ENCODE assay signal across 21 mouse cellular contexts in the genomic region with DNA sequence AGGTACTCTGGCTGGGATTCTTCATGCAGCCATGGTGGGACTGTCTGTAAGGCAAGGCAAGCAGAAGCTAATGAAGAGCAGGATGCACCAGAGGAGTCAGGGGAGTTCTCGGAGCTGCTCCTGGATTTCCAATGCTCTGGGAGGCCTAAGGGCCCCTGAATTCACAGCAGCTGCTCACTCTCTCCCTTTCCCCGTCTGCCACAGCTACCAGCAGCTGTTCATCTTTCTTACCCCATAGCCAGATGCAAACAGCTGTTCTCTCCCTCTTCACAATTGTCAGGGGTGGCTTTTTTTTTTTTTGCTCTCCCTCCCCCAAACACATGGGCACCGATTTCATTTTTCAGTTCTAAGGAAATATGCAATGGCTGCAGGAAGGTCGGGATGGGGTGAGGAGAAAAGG. TPM values are rescaled to one million over a fixed set of nuclear protein-coding genes. Genes with fewer than 3 reads are reported as not detected.
DNase-seq lines count a peak whose midpoint lies in the region; ATAC-seq lines count a peak whose summit lies in the region.
"Had no signal": no experiment of that assay in that cellular context is flagged by ENCODE, and none has a peak within 500 bp of the region (broad histone marks: within the 10 kb centered on the region; RNA-seq: fewer than 3 reads in every experiment).

No protein-coding gene starts in this region.

- no peaks in the 10 kb centered on the region for H3K27me3 ChIP-seq in embryonic facial prominence, embryonic 14.5 days (replicated peaks; ENCODE audit: control insufficient read depth, insufficient read depth, low read length)
- no peaks in the 10 kb centered on the region for H3K27me3 ChIP-seq in embryonic facial prominence, embryonic 10.5 days (replicated peaks; ENCODE audit: low read depth, poor library complexity, severe bottlenecking)
- H3K27me3 ChIP-seq: CH12.LX; hindbrain, embryonic 13.5 days; megakaryocyte, embryonic 14.5 days; stomach, embryonic 15.5 days had no signal

- peak; percentile 53; the same call in 1 of the 2 replicates for ATAC-seq in embryonic facial prominence, embryonic 14.5 days (ENCODE audit: low read depth)
- ATAC-seq: forebrain, embryonic 16.5 days had no signal

- no peaks in the 10 kb centered on the region for H3K4me1 ChIP-seq in embryonic facial prominence, embryonic 14.5 days (ENCODE audit: control insufficient read depth, insufficient read depth, low read length)
- H3K4me1 ChIP-seq in embryonic facial prominence, embryonic 10.5 days = peaks cover 6% of the 10 kb centered on the region; the same call in 1 of the 2 replicates
- H3K4me1 ChIP-seq: hindbrain, embryonic 13.5 days; megakaryocyte, embryonic 14.5 days; stomach, embryonic 15.5 days had no signal

- DNase-seq in embryonic facial prominence, embryonic 14.5 days (ENCODE audit: low spot score) = peak; percentile 75
- no peak for DNase-seq in embryonic facial prominence, embryonic 10.5 days (ENCODE audit: low spot score)
- DNase-seq in kidney, postnatal 10 days = peak; percentile 58
- no peak for DNase-seq in kidney, adult 8-10 months
- DNase-seq in heart, adult 9 months (ENCODE audit: low spot score in 2 of 2) = peak; percentile 23 to 31
- peak; percentile 15 for DNase-seq in lung, postnatal 14 days
- DNase-seq in layer of hippocampus, adult 9-10 months (ENCODE audit: low spot score) = no peak
- no peak for DNase-seq in urinary bladder, adult 2 months (ENCODE audit: low spot score)
- DNase-seq: adrenal gland, postnatal 14 days; cerebellum, adult 8-10 months; kidney, adult 9 months; layer of hippocampus, postnatal 36 days; right cerebral cortex, adult 18-20 months; spleen, adult 18-20 months; thymus, postnatal 14 days had no signal

- H3K36me3 ChIP-seq in embryonic facial prominence, embryonic 14.5 days (ENCODE audit: control insufficient read depth, insufficient read depth, low read length) = no peaks in the 10 kb centered on the region
- no peaks in the 10 kb centered on the region for H3K36me3 ChIP-seq in embryonic facial prominence, embryonic 10.5 days (replicated peaks)
- H3K36me3 ChIP-seq: hindbrain, embryonic 13.5 days; stomach, embryonic 15.5 days had no signal

- no peak overlapping the region for H3K9ac ChIP-seq in embryonic facial prominence, embryonic 14.5 days (ENCODE audit: low read depth, low read length)
- H3K9ac ChIP-seq: hindbrain, embryonic 13.5 days; liver, embryonic 14.5 days; stomach, embryonic 15.5 days had no signal

- no peaks in the 10 kb centered on the region for H3K9me3 ChIP-seq in embryonic facial prominence, embryonic 14.5 days (ENCODE audit: control insufficient read depth, low read length)
- no peaks in the 10 kb centered on the region for H3K9me3 ChIP-seq in embryonic facial prominence, embryonic 10.5 days
- H3K9me3 ChIP-seq: hindbrain, embryonic 13.5 days; stomach, embryonic 15.5 days had no signal

- WGBS in embryonic facial prominence, embryonic 14.5 days = 38% methylated on average over 4 of the region's 4 CpGs
- 66% methylated on average over 4 of the region's 4 CpGs for WGBS in embryonic facial prominence, embryonic 10.5 days

- no peak overlapping the region for H3K27ac ChIP-seq in embryonic facial prominence, embryonic 14.5 days (replicated peaks; ENCODE audit: low read depth, low read length)
- H3K27ac ChIP-seq in embryonic facial prominence, embryonic 10.5 days (replicated peaks) = no peak overlapping the region
- H3K27ac ChIP-seq: hindbrain, embryonic 13.5 days; liver, embryonic 14.5 days; stomach, embryonic 15.5 days had no signal

- no peak overlapping the region for H3K4me3 ChIP-seq in embryonic facial prominence, embryonic 14.5 days (ENCODE audit: low read depth, low read length)
- no peak overlapping the region for H3K4me3 ChIP-seq in embryonic facial prominence, embryonic 10.5 days
- H3K4me3 ChIP-seq: hindbrain, embryonic 13.5 days; megakaryocyte, embryonic 14.5 days; stomach, embryonic 15.5 days had no signal

- H3K4me2 ChIP-seq in embryonic facial prominence, embryonic 14.5 days (ENCODE audit: low read depth, low read length) = no peak overlapping the region
- H3K4me2 ChIP-seq: hindbrain, embryonic 13.5 days; stomach, embryonic 15.5 days had no signal

RNA-seq across cellular contexts. Expression of a gene that starts 42.2 kb away (rescaled TPM):
- polyA plus RNA-seq in embryonic facial prominence, embryonic 14.5 days (2014; fragmentation: Nextera tagmentation; extraction: Ambion mirVana) = 5.3 and 6.3 TPM in 2 replicates
- 0.34 and 0.76 TPM in 2 replicates for polyA plus RNA-seq in embryonic facial prominence, embryonic 10.5 days (2016; fragmentation: Nextera tagmentation; extraction: Ambion mirVana)
- polyA plus RNA-seq in urinary bladder, adult 2 months (2012; rRNA removed) = 113 and 130 TPM in 2 replicates

Comparison
In these comparisons a context has a peak if more than half of its experiments do, and no peak if none do; other contexts are left out.
1. DNase-seq: peak in embryonic facial prominence, embryonic 14.5 days (single experiment), kidney, postnatal 10 days (single experiment), heart, adult 9 months (2 of 2) and lung, postnatal 14 days (single experiment); none in embryonic facial prominence, embryonic 10.5 days (single experiment), kidney, adult 8-10 months (0 of 2), layer of hippocampus, adult 9-10 months (single experiment) and urinary bladder, adult 2 months (single experiment).
2. RNA of a gene that starts 42.2 kb away (polyA plus RNA-seq): 113 to 130 TPM in urinary bladder, adult 2 months; 5.3 to 6.3 TPM in embryonic facial prominence, embryonic 14.5 days and 0.34 to 0.76 TPM in embryonic facial prominence, embryonic 10.5 days; every median in the first group is over 10 times any median in the second.